Mouse (Mus musculus) heart, adult 2 months (tissue): ENCODE data around the gene Sh3bp4. TPM values are rescaled to one million over a fixed set of nuclear protein-coding genes. Genes with fewer than 3 reads are reported as not detected.

Experiments
- DNase-seq, 2 experiments: peaks; one replicate each; pipeline ENCODE4 v3.0.0; 2021
- H3K27ac ChIP-seq: fragments of 200-600 bp; 2 replicates; pipeline ENCODE4 v1.8.1; 2022
- H3K27me3 ChIP-seq: fragments of 200-500 bp; 2 replicates; pipeline ENCODE4 v1.6.1; 2012; ENCODE audit warnings: mild to moderate bottlenecking, low read length, inconsistent platforms, mixed read lengths; ENCODE audit not compliant: control insufficient read depth, insufficient read depth
- H3K36me3 ChIP-seq: fragments of 200-500 bp; 2 replicates; pipeline ENCODE4 v1.6.1; 2012; ENCODE audit warnings: low read length, inconsistent platforms; ENCODE audit not compliant: control insufficient read depth, insufficient read depth
- H3K4me1 ChIP-seq: fragments of 200-500 bp; 2 replicates; pipeline ENCODE4 v1.6.1; 2011; ENCODE audit warnings: low read length; ENCODE audit not compliant: control insufficient read depth, insufficient read depth
- H3K4me3 ChIP-seq: fragments of 200-600 bp; 2 replicates; pipeline ENCODE4 v1.8.1; 2022
- H3K79me2 ChIP-seq: fragments of 200-500 bp; replicated peaks from 2 replicates; pipeline ENCODE4 v1.6.1; 2012; ENCODE audit warnings: mild to moderate bottlenecking, inconsistent platforms, low read length, moderate library complexity, mixed read lengths; ENCODE audit not compliant: control insufficient read depth, insufficient read depth
- H3K9ac ChIP-seq: fragments of 200-500 bp; 2 replicates; pipeline ENCODE4 v1.6.1; 2012; ENCODE audit warnings: low read depth, mild to moderate bottlenecking, control low read depth, inconsistent platforms, low read length, mixed read lengths
- CTCF ChIP-seq: fragments of 200-600 bp; IDR thresholded peaks from 2 replicates; pipeline ENCODE4 v1.8.1; 2022; ENCODE audit warnings: antibody characterized with exemption, mild to moderate bottlenecking, moderate library complexity
- EP300 ChIP-seq: fragments of 200-500 bp; IDR thresholded peaks from 2 replicates; pipeline ENCODE4 v1.6.1; 2011; ENCODE audit warnings: low read depth, low read length, control low read depth; ENCODE audit not compliant: insufficient read depth
- POLR2A ChIP-seq: fragments of 200-500 bp; IDR thresholded peaks from 2 replicates; pipeline ENCODE4 v1.6.1; 2011; ENCODE audit warnings: mild to moderate bottlenecking, low read depth, low read length, control low read depth; ENCODE audit not compliant: insufficient read depth
- WGBS: fragments of 180-500 bp; shearing (Covaris S2); methylation state at CpG from one replicate; pipeline ENCODE4 v1.1.7; 2018; 5-methylcytosine and 5-hydroxymethylcytosine counted together
- intact Hi-C: fragments of 180-260 bp; cut with DNase I; formaldehyde crosslinking; loops from one replicate; pipeline ENCODE4 v1.15.1; 2025
- polyA plus RNA-seq: library from polyadenylated mRNA; depleted of rRNA; stranded (reverse); fragments of >200 nt; gene quantifications from 2 replicates; pipeline ENCODE4 v1.2.3, GENCODE M21; 2012
- total RNA-seq, 2 experiments: library from RNA; stranded (reverse); gene quantifications; 2 replicates each; pipeline ENCODE4 v1.2.3; 2021

Sh3bp4 gene
- total and polyA plus RNA-seq, 3 experiments: 8.6 to 11.1 (median 10.0) TPM

DNA sequence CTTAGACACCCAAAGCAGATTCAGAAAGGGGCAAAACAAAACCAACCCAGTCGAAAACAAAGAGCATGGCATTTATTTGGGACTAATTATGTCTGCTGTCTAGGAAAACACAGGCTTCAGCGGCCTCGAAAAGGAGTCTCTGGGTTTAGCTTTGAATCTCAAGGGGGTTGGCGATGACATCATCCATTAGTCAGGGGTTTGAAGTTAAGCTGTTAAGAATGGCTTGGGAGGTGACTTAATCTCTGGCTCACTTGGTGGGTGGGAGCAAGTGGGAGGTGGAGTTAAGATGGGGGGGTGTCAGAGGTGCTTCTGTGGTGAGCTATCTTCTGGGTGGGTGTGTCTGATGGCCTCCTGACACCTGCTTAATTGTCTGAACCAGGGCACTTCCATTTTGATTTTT, 117.9 kb downstream of the Sh3bp4 start:
- peaks cover 15% of the 10 kb centered on the region for H3K4me1 ChIP-seq
- no peak for DNase-seq
- H3K79me2 ChIP-seq: no peaks in the 10 kb centered on the region
- no peaks in the 10 kb centered on the region for H3K27me3 ChIP-seq
- peaks cover 7% of the 10 kb centered on the region for H3K36me3 ChIP-seq
- 49% methylated on average over 4 of the region's 4 CpGs for WGBS
- intact Hi-C loops: no loop called here
- no peak overlapping the region for H3K27ac ChIP-seq
- H3K9ac ChIP-seq: no peak overlapping the region
- H3K4me3 ChIP-seq: no peak overlapping the region
- no peak for TF ChIP-seq CTCF
- no peak for TF ChIP-seq POLR2A
- no peak for TF ChIP-seq EP300

DNA sequence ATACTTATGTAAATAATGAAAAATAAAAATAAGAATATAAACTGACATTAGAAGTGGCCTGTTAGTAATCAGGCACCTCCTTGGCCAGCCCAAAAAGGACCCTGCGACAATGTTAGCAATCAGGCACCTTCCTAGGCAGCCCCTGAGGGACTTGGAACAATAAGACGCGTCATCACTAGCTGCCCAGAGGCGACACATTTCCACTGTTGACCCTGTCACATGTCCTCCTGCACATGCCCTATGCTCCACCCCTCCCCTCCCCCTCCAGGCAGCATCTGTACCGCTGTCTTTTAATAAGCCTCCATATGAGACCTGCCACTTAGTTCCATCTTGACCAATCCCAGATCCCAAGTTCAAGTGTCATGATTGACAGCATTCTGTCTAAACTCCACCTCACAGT, 119.0 kb downstream of the Sh3bp4 start:
- H3K9ac ChIP-seq: no peak overlapping the region
- no peaks in the 10 kb centered on the region for H3K79me2 ChIP-seq
- 46% methylated on average over 5 of the region's 5 CpGs for WGBS
- H3K27ac ChIP-seq: peak overlapping the region; percentile 38
- intact Hi-C loops: no loop called here
- H3K27me3 ChIP-seq: no peaks in the 10 kb centered on the region
- no peak overlapping the region for H3K4me3 ChIP-seq
- H3K36me3 ChIP-seq: peaks cover 2% of the 10 kb centered on the region; the same call in 1 of the 2 replicates
- TF ChIP-seq CTCF (no peak), POLR2A (no peak), EP300 (no peak)
- H3K4me1 ChIP-seq: peaks cover 8% of the 10 kb centered on the region
- DNase-seq: no peak

DNA sequence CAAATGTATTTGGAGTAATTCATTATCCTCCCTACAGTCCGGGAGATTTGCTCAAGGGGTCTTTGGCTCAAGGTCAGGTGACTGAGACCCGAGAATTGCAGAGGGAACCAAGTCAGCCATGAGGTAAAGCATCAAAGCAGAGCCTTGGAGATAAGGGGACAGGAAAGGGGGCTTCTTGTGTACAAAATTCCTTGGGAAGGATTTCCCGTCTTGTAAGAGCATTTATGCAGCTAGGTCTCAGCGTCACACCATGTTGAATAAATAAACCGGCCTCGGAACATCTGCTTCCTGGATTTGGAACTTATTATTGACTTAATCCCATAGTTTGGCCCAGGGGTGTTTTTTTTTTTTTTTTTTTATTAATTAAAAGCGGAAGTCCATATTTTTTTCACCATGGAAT, 120.4 kb downstream of the Sh3bp4 start:
- Histone ChIP-seq H3K27me3 (no peaks in the 10 kb centered on the region), H3K36me3 (no peaks in the 10 kb centered on the region), H3K9ac (no peak overlapping the region), H3K4me1 (peaks cover 5% of the 10 kb centered on the region), H3K27ac (peak overlapping the region; percentile 74), H3K4me3 (no peak overlapping the region), H3K79me2 (no peaks in the 10 kb centered on the region)
- peak in 1 of 2 experiments; percentile 7 for DNase-seq
- intact Hi-C loops: loop anchor here (2.0 to 10.0 kb wide), 3 partner anchors 120 to 766 kb away; partner anchors contain the start of gene Sh3bp4
- TF ChIP-seq POLR2A: no peak
- TF ChIP-seq CTCF: no peak
- TF ChIP-seq EP300: no peak
- WGBS: 41% methylated on average over 7 of the region's 7 CpGs

DNA sequence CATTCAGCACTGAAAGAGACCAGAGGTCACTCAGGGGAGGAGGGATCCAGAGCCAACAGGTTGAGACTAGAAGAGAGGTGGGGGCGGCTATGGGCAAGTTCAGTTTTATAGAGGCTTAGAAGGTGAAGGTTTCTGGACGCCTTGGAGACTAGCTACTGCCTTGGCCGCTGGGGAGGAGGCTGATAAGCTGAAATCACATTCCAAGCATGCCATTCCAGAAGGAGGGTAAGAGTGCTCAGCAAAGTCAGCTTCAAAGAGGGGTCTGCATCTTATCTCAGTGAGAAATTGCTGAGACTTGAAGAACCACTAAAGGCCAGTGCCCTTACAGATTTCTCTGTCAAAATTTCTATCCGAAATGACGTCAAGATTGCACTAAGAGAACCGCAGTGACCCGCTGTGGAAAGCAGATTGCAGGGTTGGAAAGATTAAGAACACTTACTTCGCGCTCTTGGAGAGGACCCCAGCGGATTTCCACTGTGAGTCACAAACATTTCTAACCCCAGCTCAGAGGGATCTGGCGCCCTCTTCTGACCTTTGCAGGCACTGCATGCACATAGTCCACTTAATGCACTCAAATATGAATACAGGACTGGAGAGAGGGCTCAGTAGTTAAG, 121.0 kb downstream of the Sh3bp4 start:
- no peaks in the 10 kb centered on the region for H3K36me3 ChIP-seq
- H3K9ac ChIP-seq: no peak overlapping the region
- H3K4me3 ChIP-seq: no peak overlapping the region
- H3K27me3 ChIP-seq: no peaks in the 10 kb centered on the region
- peaks cover 5% of the 10 kb centered on the region for H3K4me1 ChIP-seq
- H3K79me2 ChIP-seq: no peaks in the 10 kb centered on the region
- 7% methylated on average over 10 of the region's 11 CpGs for WGBS
- peak; percentile 84 to 90 for DNase-seq
- intact Hi-C loops: loop anchor here (2.0 to 10.0 kb wide), 3 partner anchors 120 to 766 kb away; partner anchors contain the start of gene Sh3bp4
- peak; percentile 85; the same call in 1 of the 2 replicates for TF ChIP-seq EP300
- TF ChIP-seq POLR2A: no peak
- TF ChIP-seq CTCF: peak; percentile 94
- peak overlapping the region; percentile 83 for H3K27ac ChIP-seq

DNA sequence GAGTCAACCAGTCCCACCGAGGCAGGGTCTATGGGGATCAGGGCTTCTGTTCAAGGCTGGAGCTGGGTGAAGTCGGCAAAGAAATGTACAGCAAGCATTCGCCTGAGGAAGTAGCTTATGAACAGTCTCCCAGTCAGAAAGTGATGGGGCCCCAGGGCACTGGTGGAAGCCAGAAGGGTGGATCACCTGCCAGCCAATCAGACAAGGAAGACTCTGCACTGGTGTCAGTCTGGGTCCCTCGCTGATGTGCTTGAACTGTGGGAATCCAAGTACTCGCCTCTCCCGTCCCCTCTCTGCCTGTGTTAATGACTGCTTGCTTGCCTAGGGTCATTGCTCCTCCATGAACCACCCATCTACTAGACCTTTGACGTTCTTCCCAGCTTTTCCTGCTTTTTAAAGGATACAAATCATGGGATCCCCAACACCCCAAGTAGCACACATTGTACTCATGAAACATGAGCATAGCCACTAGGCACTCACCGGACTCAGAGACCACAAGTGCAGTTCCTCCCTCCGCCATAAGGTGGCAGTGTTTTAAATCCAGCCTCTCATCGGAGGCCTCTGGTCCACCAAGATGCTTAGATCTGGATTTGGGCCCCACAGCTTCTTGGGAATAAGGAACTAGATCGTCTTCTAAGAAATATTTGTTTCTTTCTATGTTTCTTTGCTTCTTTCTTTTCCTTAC, 122.5 kb downstream of the Sh3bp4 start:
- no peaks in the 10 kb centered on the region for H3K27me3 ChIP-seq
- 47% methylated on average over 11 of the region's 11 CpGs for WGBS
- H3K9ac ChIP-seq: no peak overlapping the region
- no peak overlapping the region for H3K27ac ChIP-seq
- H3K4me1 ChIP-seq: peaks cover 5% of the 10 kb centered on the region
- no peaks in the 10 kb centered on the region for H3K36me3 ChIP-seq
- intact Hi-C loops: loop anchor here (10.0 kb wide), 2 partner anchors 628 to 768 kb away; no protein-coding TSS in a partner anchor
- H3K79me2 ChIP-seq: no peaks in the 10 kb centered on the region
- peak; percentile 16 to 60 for DNase-seq
- no peak overlapping the region for H3K4me3 ChIP-seq
- TF ChIP-seq POLR2A (no peak), CTCF (peak; percentile 90), EP300 (no peak)

DNA sequence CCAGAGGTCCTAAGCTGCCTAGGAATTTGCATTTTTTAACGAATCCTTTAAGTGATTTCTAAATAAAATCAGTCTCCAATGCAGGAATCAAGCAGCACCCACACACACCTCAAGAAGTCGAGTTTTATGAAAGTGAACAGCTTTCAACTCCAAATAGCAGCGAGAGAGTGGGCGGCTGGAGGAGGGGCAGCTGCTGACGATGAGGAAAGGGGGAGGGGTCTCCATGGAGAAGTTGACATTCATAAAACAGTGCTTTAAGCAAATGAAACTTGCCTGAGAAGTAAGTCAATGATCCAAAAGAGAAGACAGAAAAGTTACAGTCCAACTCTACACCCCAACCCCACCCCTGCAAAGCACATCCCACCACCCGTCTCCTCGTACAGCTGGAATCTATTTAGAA, 123.4 kb downstream of the Sh3bp4 start:
- Histone ChIP-seq H3K79me2 (no peaks in the 10 kb centered on the region), H3K9ac (no peak overlapping the region), H3K36me3 (no peaks in the 10 kb centered on the region), H3K4me3 (no peak overlapping the region), H3K27me3 (no peaks in the 10 kb centered on the region), H3K4me1 (peaks cover 5% of the 10 kb centered on the region), H3K27ac (no peak overlapping the region)
- 84% methylated on average over 7 of the region's 7 CpGs for WGBS
- intact Hi-C loops: loop anchor here (10.0 kb wide), 2 partner anchors 629 to 769 kb away; no protein-coding TSS in a partner anchor
- no peak for TF ChIP-seq POLR2A
- no peak for TF ChIP-seq EP300
- no peak for TF ChIP-seq CTCF
- DNase-seq: no peak
